Mouse (Mus musculus) T-helper 2 cell (primary cell): ENCODE data around the gene Krt6b.
"Not testable (repeated sequence)": the region's sequence is repeated elsewhere in the genome, so short reads cannot be mapped to it uniquely, and the experiment has no call there.

Source experiments
- in situ Hi-C: fragments of 300-600 bp; cut with MboI, MseI; formaldehyde crosslinking; loops from one replicate; pipeline ENCODE4 v1.15.1; 2025; ENCODE audit warnings: high pct_unique_total_duplicates

The Krt6b gene

DNA sequence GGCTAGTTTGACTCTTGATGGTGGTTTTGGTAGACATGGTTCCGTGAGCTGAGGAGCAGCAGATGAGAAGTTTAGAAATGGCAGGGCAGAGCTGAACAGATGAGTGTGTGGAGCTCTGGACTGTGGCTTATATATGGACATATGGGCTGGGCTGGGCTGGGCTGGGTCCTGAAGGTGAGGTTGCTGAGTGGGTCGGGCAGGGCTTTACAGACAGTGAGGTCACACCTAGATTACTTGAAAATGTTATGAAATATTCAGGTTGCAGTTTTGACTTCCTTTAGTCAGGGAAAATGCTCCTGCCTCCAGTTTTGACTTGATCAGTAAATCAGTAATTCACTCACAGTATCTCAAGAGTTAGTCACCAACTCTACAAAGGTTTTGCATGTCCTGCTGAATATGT, at the start of gene Krt6b:
TSS of gene Krt6b (minus strand) at position 101 of the 400 bp plus-strand sequence.
- in situ Hi-C loops, result no loop called here

DNA sequence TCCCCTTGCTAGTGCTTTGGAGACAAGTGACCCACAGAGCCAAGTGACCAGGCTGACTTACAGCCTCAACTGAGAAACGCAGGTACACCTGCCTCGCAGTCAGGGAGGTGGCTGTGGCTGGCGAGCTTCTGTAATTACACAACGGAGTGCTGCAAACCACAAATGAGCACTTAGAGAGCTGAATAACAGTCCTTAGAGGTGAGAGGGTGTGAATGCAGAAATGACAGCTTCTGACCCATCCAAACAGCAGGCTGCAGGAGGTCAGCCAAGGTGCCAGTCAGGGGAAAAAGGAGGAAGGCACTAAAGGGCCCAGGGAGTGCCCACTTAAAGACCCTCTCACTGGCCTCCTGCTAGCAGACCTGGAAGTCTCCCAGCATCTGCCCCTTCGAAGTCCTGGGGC, 44.6 kb upstream of the Krt6b start:
- in situ Hi-C loops, result no loop called here

DNA sequence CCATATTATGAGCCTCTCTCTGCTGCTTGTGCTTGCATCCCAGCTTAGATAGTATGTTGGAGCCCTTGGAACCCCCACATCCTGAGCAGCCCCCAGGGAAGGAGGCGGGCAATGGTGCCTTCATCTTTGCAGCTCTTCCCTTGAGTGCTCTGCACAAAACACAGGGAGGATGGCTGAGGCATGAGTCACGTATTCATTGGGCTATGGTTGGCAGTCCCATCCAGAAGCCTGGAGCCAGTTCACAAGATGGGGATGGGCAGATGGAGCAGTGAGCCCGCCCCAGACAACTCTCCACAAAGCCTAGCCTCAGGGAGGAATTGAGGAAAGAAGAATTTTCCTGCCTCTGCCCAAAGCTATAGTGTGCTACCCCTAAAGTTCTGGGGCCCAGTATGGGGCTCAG, 35.7 kb upstream of the Krt6b start:
- in situ Hi-C loops, result no loop called here

DNA sequence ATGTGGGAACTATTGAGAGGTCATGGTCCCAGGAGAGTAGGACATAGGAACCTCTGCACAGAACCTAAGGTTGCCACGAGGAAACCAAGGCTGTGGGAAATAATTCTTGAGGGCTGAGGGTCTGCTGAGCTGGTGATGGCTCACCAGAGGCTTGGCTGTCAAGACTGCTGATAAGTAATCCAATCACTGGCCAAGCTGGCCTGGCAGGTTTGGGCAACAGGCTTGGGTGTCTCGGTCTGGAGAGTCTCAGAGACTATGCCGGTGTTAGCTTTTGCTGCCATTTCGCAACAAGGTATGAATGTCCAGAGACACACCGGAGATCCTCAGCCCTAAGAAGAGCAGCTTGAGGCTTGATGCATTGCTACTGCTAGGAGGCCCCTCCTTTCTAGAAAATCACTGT, 34.3 kb upstream of the Krt6b start:
- in situ Hi-C loops, result no loop called here

DNA sequence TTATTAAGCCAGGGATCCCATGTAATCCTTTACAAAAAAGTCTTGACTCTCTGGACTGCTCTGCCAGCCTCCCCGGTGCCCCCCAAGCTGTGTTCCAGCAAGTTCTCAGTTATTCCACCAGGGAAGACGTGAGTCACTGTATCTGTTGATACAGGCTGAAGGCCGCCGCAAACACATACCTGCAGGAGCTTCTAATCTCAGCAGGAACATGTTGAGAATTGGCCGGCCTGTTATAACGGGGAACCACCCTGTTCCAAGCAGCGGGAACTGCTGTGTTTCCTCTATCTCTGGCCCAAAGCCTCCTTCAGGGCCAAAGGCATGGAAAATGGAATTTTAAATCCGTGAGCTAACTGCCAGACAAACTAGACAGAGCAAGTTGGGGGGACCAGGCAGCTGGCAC, 33.6 kb upstream of the Krt6b start:
- in situ Hi-C loops, result no loop called here

DNA sequence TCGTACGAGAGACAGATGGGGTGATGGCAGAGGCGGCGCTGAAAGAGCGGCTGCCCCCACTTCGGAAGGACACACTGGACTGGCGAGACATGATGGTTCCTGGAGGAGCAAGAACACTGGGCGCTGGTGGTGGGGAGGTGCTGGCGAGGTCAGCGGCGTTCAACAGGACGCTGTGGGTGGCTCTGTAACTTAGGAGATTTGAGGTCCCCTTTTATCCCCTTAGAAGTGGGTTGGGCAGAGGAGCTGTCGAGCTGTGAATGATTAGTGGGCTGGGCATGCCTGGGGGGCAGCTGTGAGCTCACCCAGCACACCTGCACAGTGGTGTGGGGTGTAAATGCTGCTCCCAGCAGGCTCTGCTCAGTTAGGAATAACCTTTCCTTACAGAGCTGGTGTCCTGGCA, 32.6 kb upstream of the Krt6b start, which contains the start of gene Krt5:
TSS of gene Krt5 (minus strand) at position 179 of the 400 bp plus-strand sequence.
- in situ Hi-C loops, result no loop called here

DNA sequence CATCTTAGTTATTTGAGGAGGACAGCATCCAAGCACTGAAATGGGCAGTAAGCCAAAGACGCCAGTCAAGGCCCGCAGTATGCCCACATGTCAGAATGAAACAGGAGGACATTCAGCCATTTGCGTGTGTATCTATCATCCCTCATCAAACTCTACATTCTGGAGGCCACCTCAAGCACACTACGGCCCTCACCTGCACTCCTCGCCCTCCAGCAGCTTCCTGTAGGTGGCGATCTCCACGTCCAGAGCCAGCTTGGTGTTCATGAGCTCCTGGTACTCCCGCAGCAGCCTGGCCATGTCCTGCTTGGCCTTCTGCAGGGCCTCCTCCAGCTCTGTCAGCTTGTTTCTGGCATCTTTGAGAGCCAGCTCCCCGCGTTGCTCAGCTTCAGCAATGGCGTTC, 28.6 kb upstream of the Krt6b start:
- in situ Hi-C loops, result no loop called here

DNA sequence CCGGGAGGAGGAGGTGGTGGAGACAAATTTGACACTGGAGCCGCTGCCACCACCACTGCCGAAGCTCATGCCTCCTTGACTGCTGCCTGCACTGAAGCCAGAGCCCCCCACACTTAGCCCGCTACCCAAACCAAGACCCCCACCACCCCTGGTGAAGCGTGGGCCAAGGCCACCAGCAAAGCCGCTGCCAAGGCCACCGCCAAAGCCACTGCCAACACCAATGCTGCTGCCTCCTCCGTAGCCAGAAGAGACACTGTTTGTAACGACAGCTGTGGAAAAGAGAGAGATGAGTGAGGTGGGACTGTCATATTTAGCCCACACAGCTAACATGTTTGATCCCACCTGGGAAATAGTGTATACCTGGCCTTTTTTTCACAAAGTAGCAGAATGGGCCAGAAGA, 27.4 kb upstream of the Krt6b start:
- in situ Hi-C loops, result no loop called here

DNA sequence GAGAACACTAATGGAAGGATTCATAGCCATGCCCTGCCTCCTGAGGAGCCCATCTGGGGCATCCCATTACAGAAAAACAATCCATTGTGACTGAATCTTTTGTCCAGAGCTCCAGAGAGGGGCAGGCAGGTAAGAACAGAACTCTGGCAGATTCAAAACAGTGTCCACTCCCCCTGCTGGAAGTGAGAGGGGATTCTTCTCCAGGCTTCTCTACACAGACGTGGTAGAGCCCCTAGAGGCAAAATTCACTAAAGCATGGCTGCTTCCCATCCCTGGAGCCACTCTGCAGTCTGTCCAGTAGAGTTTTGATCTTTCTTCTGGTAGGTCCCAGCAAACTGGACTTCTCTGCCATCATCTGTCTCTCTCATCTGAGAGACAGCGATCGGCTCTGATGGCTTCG, 24.0 kb upstream of the Krt6b start:
- in situ Hi-C loops, result no loop called here

DNA sequence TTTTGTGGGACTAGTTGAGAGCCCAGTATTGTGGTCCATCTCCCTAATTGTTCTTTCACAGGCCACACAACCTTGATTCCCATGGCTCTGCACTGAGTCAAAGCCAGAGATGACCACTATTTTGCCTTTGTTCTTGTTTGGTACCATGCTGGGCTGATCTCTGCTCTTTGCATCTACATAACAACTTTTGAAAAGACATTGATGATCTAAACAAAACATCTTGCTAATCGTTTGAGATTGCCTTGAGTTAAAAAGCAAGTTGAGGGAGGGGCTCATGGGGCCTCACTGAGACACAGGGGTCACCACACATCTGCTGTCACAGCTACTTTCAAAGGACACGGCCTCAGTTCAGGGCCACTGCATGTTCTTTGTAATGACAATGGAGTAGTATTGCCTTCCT, 22.3 kb upstream of the Krt6b start:
- in situ Hi-C loops, result no loop called here

DNA sequence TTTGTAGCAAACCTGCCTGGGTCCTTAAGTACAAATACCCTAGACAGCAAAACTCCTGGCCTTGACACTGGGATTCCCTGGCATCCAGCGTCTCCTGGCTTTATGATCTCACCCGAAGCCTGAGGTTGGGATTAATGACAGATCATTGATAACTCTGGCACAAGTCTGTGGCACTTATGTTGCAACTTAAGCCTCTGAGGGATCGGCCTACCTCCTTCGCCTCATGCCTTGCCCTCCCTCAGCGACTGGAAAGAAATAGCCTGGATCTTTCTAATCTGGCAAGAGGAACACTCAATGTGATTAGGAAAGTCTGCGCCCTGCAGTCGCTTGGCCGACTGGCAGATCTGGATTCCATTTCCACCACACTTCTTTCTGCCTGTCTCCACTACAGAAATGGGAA, 19.8 kb upstream of the Krt6b start:
- in situ Hi-C loops, result no loop called here

DNA sequence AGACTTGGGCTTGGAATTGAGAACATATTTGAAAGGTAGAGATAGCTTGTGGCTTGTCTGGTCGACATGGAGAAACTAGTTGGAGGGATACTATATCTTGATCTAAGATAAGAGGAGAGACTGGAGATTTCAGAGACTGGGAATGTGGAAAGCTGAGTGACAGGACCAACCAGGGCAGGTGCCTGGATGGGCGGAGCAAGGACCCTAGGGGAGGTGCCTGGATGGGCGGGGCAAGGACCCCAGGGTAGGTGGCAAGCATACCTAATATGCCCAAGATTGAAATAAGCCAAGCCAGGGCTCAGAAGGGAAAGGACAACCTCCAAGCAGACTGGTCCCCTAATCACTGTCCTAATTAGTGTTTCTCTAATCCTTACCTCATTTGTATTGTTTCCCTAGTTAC, 19.1 kb upstream of the Krt6b start:
- in situ Hi-C loops, result no loop called here

DNA sequence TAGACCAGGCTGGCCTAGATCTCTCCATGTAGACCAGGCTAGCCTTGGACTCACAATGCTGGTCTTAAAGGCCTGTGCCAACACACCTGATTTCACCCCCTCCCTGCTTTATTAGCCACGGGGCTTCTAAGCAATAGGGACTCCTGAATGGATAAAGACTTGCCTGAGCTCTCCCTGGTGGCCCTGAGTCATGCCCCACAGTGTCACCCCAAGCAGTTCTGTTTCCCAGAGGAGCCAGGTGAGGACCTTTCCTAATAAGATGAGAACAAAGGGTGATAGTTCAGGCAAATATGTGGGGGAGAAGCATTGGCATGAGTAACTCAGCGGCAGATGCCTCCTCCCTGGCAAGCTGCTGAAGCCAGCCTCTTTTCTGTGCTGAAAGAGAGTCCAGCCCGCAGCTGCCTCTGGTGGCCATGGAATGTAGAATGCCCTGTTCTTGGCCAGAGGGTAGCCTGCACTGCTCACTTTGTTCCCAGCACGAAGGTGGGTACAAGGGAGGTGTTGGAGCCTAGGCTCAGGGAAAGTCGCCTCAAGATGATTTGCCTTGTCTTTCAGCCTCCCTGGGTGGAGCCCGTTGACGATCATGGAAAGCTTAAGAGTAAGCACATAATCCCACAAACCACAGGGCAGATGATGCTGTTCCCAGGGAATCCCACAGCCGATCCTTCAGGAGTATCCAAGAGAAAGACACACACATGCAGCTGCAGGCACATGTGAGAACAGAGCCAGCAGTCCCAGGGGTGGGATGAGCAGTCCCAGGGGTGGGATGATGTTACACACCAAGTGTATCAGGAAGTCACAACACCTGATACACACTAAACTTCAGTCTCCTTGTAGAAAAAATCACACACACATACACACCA, 17.5 kb upstream of the Krt6b start:
- in situ Hi-C loops, result no loop called here

DNA sequence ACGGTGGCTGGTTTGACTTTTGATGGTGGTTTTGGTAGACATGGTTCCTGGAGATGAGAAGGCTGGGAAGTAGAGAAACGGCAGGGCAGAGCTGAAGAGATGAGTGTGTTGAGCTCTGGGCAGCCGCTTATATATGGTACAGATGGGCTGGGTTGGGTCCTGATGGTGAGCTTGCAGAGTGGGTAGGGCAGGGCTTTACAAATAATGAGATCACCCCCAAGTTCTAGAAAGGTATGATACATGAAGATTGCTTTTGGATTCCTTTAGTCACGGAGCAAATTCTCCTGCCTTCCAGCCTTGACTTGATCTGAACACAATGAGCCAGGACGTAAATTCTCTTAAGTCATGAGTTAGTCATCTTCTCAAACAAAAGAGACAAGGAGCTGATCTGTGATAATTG, 14.1 kb upstream of the Krt6b start, which contains the start of gene Krt6a:
TSS of gene Krt6a (minus strand) at position 101 of the 400 bp plus-strand sequence.
- in situ Hi-C loops, result no loop called here

DNA sequence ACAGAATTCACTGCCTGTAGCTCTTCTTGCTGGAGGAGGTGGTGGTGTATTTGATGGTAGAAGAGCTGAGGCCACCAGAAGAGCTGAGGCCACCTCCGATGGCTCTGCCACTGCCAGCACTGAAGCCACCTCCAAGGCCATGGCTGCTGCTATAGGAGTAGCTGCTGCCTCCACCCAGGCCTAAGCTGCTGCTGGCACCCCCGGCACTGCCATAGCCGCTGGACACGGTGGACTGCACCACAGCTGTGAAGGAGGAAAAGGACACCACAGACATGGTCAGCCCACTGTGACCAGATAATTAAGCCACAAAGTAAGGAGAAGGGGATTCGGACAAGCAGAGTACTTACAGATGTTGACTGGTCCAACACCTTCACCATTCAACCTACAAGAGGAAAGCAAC, 10.4 kb upstream of the Krt6b start:
- in situ Hi-C loops, result not testable (repeated sequence)

DNA sequence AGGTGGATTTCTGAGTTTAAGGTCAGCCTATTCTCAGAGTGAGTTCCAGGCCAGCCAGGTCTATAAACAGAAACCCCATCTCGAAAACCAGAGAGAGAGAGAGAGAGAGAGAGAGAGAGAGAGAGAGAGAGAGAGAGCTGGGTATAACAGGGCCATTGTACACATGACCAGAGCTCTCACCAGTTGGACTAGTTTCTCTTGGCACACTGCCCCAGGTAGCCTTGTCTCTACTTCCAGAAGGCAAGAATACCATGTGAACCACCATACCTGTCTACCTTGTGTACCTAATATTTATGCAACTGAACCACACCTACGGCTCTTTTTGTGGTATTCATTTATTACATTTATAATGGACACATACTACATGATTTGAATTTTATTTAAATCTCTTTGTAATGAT, 8.1 kb upstream of the Krt6b start:
- in situ Hi-C loops, result no loop called here

DNA sequence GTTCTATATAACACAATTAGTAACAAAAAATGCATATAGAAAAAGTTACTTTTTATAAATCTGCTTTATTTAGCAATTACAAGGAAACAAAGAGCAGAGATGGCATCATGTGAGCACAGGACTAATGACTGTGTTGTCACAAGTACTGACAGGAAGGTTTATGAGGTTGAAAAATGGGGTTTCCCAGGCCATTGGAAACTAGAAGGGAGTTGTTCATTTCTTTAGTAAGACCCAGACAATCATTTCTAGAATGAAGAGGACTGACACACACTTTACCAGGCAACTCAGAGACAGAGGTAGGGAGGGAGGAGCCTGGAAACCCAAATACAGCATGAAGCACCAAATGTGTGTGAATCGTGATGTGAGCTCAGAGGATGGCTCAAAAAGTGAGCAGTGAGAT, 4.1 kb downstream of the Krt6b start:
- in situ Hi-C loops, result no loop called here

DNA sequence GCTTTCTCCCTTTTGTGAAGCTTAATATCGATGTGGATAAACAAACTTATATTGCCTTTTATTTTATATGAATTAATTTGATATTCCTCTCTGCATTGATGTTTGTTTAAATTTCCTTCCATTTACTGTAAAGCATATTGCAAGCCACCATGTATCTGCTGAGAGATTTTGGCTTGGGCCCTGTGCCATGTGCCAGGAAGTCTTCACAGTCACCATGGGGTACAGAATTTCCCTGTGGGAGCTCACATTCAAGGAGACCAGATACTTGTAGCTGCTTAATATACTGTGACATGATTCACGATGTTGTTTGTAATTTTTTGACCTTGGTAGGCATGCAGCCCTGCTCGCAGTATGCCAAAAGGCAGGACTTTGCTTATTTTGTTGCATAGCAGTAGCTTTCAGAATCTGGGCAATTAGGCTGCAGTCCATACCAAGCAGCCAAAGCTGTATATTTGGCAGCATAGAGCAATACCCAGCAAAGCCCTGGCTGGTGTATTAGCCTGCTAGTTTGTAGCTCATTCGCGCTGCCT, 27.3 kb downstream of the Krt6b start:
- in situ Hi-C loops, result no loop called here

DNA sequence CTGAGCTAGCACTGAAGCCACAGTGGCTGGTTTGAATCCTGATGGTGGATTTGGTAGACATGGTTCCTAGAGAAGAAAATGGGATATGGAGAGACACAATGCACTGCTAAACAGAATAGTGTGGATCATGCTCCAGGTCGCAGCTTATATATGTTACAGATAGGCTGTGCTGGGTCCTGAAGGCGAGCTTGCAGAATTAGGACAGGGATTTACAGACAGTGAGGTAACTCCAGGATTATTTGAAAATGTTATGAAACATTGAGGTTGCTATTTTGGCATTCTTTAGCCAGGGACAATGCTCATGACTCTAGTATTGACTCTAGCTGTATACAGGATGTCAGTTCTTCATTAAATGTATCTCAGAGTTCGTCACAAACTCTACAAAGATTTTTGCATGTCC, 32.8 kb downstream of the Krt6b start, which contains the start of gene Gm5478:
TSS of gene Gm5478 (minus strand) at position 101 of the 400 bp plus-strand sequence.
- in situ Hi-C loops, result no loop called here

DNA sequence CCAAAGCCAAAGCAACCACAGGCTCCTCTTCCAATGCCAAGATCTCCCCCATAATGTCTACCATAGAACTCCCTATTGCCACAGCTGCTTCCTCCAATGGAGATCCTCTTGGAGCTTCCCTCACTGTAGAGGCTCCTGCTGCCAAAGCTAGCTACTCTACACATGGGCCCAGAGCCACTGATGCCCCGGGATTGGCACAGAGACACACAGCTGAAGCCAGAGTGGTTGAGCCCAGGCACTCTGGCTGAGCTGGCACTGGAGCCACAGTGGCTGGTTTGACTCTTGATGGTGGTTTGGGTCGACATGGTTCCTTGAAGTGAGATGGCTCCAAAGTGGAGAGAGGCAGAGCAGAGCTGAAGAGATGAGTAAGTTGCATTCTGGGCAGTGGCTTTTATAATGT, 52.2 kb downstream of the Krt6b start, which contains the start of gene Gm5414:
TSS of gene Gm5414 (minus strand) at position 305 of the 400 bp plus-strand sequence.
- in situ Hi-C loops, result no loop called here
